Mouse (Mus musculus): Measurements from ENCODE around the gene Ctxn1.
"Not testable (repeated sequence)": the region's sequence is repeated elsewhere in the genome, so short reads cannot be mapped to it uniquely, and the experiment has no call there.

The Ctxn1 gene

DNA sequence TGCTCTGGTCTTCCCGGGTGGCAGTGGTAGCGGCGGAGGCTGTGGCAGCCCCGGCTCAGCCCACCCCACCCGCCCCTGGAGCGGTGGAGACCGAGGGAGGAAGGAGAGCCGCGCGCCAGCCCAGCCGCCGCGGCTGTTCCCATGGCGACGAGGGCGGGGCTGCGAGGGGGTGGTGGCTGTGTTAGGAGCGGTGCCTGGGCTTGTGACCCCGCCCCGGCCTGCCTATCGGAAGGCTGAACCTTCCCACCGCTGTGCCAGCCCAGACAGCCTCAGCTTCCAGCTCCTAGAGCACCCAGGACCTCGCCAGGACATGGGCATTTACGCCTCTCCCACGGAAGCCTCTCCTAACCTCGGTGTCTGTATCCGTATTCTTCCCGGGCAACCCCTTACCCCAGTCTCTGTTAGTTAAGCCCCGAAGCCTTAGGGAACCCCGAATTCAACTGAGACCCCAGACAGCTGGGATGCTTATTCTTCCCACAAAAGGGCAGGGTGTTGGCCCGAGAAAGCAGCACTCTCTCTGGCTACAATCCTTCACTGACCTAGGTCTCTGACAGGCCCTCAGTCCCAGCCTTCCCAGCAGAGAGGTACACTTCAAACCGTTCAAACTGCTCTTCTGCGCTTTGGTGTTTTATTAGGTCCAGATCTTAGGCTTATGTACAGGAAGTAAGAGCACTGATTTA lies at the start of gene Ctxn1:
TSS of gene Ctxn1 (minus strand) at position 150 of the 680 bp plus-strand sequence.
- peak; percentile 71 for DNase-seq

DNA sequence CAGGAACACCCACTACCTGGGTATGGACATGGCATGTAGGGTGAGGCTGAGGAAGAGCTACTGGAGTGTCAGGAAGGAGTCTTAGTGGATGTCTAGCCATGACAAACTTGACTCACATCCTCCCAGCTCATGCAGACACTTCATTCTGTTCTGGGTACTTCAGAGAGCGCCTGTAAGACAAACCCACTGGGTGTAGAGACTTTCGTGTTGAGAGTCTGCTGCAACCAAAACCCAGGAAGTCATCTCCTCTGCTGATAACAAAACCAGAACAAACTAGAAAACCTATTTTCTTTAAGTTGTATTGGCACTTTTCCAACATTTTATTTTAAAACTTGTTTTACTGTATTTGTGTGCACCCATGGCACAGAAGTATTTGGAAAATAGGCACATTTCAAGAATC lies 46.8 kb upstream of the Ctxn1 start:
- no peak for DNase-seq

DNA sequence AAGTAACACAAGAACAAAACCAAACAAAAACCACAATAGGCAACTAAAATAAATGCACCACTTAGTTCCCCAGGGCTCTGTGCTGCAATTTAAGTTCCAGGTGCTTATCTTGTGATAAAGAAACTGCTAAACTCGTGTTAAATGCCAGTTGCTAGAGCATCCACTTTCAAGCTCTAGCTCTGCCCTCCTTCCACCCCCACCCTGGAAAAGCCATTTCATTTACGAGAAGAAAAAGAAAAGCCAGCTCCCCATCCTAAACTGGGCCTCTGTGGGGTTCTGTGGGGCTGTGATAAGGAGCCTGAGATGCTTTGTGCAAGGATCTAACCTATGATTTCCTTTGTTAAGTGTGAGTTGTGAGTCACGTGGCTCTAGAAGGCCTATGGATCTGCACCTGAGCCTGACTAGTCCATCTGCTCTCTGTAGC lies 45.1 kb upstream of the Ctxn1 start:
- no peak for DNase-seq

DNA sequence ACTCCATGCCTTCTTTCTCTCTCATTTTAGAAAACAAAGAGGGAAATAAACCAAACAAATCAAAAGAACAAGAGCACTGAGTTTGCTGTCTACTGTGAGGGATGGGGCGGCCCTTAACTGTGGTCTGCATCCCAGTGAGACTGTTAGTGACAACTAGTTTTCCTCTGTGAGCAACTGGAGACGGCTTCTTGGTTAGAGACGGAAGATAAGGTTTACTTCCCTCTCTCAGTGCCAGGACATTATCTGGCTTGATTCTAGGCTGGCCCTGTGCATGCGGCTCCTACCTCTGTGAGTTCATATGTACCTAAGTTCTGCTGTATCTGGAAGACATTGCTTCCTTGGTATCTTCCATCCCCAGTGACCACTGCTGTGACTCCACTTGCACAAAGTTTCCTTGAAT lies 38.7 kb upstream of the Ctxn1 start:
- DNase-seq, result no peak

DNA sequence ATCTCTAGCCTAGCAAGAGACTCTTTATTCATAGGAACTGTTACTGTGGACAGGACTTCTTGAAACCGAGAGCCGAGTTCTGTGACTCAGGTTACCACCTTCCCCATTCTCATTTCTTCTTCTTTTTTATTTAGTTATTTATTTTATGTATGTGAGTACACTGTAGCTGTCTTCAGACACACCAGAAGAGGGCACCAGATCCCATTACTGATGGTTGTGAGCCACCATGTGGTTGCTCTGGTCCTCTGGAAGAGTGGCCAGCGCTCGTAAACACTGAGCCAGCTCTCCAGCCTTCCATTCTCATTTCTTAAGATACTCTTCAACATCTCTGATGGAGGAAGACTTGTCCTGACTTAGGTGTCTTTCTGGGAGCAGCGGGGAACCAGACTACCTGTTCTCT lies 33.7 kb upstream of the Ctxn1 start:
- no peak for DNase-seq

DNA sequence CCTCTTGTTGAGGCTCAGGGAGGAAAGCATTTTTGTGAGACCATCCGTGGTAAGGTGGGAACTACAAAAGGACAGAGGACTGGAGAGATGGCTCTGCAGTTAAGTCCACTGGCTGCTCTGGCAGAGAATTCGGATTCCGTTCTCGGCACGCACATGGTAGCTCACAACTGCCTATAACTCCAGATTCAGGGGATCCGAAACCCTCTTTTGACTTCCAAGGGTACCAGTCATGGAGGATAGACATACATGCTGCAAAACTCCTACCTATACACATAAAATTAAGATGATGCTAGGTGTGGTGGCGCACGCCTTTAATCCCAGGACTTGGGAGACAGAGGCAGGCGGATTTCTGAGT lies 17.0 kb upstream of the Ctxn1 start:
- no peak for DNase-seq

DNA sequence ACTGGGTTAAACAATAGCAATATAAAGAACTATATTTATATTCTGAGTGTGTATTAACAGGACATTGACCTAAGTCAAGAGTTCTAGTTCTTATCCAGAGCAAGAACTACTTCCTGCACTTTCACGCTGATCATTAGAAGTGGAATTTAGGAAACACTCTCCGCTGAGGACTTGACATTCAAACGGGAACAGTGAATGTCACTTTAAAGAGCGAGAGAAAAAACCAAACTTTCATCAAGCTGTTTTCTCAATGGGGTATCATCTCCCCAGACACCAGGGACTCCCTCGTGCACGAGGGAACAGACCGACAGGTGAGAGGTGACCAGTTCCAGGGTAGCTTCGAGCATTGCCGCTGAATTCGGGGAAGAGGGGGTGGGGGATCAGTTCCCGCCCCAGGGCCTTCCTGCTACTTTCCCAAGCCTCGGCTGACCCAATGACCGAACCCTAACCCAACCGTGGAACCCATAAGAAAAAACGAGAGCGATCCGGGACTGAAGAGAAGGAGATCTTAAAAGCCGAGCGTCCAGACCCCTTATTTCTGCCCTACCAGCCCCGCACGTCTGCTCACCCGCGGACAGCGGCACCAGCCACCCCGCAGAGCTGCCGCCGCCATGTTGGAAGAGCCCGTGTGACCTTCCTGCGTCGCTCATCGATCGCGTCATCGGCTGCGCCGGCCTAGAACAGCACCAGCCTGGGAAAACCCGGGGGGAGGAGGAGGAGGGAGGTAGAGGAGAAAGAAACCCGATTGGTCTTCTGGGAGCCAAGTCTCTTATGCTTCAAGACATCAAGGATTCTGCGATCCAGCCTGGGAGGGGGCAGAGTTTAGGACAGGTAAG lies 16.4 kb upstream of the Ctxn1 start, which contains the start of gene Timm44:
TSS of gene Timm44 (minus strand) at position 639 of the 836 bp plus-strand sequence.
- DNase-seq, result peak; percentile 96

DNA sequence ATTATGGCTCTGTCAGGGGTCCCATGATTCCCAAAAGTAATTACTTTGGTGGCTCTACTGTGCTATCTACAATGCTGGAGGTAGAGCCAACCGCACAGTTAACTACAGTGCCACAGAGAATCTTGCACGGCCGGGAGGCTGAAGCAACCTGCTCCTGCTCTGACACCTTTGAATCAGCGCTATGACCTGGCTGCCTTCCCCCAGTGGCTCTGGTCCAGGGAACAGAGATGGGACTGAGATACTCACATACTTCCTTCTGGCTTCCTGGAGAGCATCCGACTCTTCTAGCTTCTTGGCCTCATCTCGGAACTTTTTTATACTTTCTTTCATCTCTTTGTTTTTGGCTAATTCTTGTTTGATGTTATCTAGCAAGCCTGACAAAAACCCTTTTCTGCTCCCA lies 10.5 kb upstream of the Ctxn1 start:
- no peak for DNase-seq

DNA sequence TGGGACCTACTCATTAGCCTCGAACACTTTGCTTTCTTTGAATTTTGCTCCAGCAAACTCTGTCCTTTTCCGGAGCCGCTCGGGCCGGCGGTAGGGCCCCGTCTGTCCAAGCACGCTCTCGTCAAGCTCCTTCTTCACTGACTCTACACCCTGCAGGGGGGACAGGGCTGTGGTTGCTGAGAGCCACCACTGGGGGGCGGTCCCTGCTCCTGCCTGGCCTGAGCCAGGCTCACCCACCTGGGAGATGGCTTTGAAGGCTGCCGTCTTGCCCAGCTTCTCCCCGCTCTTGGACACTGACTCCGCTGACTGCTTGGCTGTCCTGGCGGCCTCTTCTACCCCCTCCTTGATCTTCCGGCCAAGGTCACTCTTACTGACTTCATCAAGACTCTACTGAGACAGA lies 8.6 kb upstream of the Ctxn1 start:
- no peak for DNase-seq

DNA sequence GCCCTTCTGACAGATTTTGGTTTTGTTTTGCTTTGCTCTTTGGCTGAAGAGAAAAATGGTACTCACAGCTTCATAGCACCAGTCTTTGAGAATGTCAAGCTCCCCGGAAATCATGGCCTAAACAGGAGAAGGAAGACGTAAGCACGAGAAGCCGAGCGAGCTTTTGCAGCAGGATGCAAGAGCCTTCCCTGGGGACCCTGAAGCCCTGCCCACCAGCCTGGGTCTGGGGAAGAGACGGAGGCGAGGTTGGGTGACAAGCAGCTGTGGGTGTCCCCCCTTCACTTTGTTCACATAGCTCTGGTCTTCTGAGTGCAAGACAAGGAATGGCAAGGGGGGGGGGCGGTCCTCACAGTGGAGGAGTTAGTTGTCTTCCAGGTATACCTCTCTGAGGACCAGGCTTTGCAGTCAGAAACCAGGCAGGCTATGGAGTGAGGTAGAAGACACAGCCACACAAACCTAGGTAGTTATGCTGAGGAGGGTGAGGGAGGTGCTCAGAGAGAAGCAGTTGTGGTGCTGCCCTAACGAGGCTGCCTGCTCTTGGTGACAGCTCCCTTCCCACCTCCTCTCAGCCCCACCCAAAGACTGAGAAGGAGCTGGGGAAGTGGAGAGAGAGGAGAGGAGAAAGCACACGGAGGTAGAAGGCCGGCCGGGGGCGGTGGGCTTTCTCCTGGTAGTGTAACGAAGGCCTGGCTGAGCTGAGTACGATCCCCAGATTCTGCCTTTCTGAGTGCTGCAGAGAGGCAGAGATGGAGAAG lies 6.3 kb upstream of the Ctxn1 start:
- no peak for DNase-seq

DNA sequence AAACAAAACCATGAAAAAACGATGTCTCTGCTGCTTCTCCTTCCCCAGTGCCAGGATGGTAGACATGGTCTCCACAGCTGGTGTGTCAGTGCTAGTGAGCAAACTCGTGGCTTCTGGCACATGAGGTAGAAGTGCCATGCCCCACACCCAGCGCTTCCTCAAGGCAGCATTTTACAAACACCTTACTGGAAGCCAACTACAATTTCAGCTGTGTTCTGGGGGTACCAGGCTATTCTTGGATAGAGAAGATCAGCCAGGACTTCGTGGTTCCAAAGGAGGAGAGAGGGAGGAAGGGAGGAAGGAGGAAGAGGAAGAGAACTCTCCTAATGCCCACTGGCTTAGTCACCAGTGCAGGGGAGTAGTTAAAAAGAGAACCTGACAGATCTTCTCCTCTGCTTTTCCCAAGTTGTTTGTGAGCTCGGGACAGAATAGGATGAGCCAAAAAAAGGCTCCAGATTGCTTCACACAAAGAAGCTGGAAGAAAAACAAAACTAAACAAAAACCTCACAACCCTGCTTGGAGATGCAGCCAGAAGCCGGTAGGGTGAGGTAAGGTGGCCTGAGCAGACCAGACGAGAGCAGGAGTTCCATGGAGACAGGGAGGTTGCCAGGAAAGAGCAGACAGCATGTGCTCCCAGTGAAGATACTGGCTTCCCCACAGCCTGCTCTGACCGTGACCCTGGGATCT lies 4.2 kb upstream of the Ctxn1 start:
- DNase-seq, result no peak

DNA sequence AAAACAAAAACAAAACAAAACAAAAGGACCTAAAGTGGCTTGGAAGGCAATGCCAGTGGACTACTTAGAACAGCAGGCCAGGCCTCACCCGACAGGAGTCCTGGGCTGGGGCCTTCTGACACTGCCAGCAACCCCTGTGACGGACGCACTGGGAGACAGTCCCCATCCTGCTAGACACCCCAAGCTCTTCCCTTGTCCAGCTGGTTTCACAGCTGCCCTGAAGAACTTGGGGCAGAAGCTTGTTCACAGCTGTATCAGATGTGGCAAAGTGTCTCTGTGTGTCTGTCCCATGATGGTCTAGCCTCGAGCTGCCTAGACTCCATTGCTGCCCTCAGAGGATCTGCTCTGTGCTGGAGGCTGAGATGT lies 714 bp upstream of the Ctxn1 start:
- peak; percentile 16 for DNase-seq

DNA sequence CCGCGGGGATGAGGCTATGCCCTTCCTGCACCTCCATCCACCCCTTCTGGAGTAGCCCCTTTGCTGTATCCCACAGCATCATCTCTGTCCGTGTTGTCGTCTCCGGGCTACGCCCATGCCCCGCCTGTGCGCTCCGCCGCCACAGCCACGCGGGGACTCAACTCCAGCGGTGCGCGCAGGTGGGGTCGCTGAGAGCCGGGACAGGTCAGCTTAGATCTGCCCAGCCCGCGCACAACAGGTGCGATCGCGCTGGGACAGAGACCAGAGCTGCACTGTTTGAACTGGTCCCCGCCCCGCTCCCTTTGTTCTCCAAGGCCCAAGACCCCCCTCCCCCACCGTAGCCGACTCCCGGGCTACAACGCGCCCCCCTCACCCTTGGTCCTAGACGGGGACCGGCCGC lies 396 bp downstream of the Ctxn1 start:
- DNase-seq, result peak; percentile 38

DNA sequence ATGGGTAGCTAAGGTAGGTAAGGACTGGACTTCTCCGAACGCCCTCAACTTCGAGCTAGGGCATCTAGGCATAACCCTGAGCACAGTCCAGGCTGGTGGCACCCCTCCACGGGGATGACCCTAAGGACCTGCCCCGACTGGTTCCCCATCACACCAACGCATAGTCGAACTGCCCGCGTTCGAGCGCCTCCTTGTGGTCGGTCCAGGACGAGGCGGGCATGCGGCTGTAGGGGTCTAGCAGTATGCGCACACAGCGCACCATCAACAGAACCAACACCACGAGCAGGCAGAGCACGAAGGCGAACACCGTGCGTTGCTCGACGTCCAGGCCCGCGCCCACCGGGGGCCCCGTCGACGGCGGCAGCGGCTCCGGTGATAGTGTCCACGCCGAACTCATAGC lies 841 bp downstream of the Ctxn1 start:
- DNase-seq, result peak; percentile 62

DNA sequence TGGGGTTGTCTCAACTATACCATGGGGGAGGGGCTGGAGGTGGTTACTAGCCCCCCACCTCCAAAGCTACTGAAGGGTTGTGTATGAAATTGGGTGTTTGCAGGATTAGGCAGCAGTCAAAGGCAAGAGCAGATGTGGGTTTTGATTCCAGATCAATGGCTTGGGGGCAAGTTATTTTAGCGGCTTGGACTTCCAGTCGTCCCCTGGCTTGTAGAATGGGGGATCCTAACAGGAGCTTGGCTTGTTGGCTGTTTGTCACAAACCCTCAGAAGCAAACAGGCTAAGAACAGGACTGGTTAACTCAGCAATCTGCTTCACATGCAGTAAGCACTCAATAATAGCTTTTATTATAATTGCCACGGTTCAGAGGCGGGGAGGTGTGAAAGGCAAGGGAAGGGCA lies 1.7 kb downstream of the Ctxn1 start:
- DNase-seq, result peak; percentile 13

DNA sequence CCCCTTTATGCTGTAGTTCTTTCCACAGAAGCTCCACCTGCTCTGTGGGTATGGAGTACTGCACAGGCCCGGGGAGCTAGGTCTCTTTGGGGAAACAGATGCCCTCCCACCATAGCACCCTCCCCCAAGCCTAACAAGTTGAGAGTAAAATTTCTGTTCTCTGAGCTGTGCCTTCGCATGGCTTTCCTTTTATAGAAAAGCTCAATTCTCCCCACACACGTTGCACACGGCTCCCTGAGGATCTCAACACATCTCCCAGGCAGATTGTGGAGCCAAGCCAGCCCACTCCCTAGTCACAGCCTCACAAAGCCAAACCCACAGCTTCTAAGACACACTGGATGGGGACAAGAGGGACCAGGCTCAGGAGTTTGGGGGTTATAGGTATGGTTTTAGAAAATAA lies 2.2 kb downstream of the Ctxn1 start:
- peak; percentile 9 for DNase-seq

DNA sequence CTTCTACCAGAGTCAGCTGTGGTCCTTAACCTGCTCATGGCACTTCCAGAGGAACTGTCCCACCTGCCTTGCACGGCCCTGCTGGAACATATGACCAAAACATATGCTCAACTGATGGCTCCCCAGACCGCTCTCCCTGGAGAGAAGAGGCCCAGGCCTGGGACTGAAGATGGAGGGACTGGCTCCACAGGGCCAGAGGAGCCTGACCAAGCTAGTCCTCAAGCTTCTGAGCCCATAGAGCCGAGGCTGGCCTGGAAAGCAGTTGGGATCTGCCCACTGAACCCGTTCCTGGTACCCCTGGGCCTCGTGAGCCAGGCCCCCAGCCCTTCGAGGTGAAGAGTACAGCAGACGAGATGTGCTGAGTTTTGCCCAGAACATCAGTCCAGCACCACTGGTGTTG lies 3.6 kb downstream of the Ctxn1 start:
- not testable (repeated sequence) for DNase-seq

DNA sequence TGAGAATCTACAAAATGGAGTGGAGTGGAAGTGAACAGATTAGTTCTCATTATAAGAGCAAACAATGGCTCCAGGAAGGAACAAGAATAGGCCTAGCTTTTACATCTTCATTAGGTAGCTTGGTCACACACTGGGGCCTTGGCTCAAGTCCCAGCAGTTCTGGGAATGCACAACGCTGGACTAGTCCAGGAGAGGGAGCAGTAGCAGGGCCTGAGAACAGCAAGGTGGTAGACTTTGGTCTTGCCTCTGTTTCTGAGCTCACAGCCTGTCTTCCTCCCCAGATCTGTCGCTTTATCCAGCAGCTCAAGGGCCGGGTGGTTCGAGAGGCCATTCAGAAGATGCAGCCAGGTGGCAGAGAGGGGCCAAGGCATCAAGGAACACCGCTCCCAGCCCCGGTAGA lies 5.1 kb downstream of the Ctxn1 start:
- DNase-seq, result peak; percentile 84

DNA sequence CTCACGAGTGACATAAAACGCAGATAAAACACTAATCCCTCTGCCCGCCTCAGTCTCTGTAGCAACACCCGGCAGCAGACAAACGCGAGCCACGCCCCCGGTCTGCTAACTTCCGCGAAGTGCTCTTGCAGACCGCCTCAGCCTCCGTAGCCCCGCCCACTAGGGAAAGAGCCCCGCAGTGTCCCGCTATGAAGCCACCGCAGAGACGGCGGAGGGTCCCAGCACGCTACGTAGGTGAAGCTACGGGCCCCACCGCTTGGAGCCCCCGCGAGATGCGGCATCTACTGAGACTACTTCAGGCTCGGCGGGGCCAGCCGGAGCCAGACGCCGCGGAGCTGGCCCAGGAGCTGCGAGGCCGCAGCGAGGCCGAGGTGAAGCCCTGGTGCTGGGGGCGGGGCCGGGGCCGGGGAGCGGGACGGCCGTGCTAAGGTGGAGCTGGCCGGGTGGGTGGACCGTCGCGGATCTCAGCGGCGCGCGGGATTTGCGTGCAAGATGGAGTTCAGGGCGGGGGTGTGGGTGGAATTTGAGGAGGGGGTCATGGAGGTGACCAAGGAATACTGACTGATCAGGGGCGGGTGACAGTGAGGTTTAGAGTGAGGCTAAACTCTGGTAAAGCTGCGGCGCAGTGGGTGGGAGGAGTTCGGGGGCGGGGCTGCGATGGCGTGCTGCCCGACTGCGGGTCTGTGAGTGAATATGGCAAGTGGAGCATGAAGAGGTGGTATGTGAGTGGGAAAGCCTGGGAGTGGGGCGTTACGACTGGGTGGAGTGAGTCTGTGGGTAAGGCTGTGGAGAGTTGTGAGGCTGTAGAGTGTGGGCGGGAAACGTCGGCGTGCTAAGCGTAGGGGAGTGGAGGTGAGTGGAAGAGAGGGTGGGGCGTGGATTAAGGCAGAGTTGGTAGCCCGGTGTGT lies 5.9 kb downstream of the Ctxn1 start, which contains the start of gene Snapc2:
TSS of gene Snapc2 (plus strand) at position 147 of the 908 bp plus-strand sequence.
- DNase-seq, result peak; percentile 91

DNA sequence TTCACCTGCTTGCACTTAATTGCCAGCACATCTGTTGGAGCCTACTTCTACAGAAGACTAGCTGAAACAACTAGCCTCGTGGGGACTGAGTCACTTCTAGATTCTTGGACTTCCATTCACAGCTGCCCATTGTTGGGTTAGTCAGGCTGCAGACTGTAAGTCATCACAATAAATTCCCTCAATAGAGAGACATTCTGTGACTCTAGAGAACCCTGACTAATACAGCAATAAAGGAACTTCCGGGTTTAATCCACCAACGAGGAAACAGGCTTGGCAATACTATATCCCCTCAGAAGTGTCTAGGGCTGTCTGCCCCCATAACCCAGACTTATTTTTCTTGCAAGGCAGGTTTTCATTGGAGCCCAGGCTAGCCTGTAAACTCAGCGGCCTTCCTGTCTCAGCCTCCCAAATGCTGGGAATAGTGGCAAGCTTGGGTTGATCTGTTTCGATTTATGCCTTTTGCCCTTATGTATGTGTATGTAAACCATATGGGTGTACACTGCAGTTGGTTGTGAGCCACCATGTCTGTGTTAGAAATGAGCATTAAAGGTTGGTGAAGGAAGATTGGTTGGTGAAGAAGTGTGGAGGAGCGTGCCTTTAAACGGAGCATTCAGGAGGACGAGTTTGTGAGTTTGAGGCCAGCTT lies 6.8 kb downstream of the Ctxn1 start:
- DNase-seq, result peak; percentile 52

DNA sequence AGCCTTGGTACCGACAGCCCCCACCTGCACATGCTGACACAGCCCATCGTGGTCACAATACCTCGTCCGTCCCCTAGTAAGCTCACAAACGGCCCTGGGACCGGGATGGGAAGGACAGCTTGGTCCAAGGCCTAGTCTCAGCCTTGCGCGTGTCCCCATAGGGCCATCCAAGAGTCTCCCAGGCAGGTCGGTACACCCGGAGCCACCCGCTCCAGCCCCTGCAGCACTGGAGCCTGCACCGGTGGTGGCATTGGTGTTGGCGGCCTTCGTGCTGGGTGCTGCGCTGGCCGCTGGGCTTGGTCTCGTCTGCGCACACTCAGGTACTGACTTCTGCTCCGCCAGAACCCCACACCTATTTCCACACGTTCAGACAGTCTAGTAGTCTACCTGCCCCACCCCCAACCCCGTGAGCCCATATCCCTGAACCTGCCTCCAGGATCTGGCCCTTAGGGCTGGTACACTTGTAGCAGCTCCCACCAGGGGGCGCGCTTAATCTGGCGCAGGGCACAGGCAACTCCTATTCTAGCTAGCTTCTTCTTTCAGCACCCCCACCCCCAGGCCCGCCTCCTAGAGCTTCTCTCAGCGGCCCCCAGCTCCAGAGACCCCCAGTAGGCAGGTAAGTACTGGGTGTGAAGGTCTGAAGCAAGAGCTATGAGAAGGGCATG lies 8.6 kb downstream of the Ctxn1 start:
- peak; percentile 82 for DNase-seq

All from cerebellum, adult 9-10 months (tissue).